Mouse (Mus musculus) intestine, postnatal 0 days (tissue): Measurements from ENCODE around the gene Defb36. TPM values are rescaled to one million over a fixed set of nuclear protein-coding genes. Genes with fewer than 3 reads are reported as not detected.
A peak's percentile ranks its signal among the peaks of the same experiment; 100 is the strongest.

Experiments used
- ATAC-seq: fragments of 200-750 bp; cut with Nextera tagmentation; 2 replicates; pipeline ENCODE4 v1.8.0; 2017; ENCODE audit warnings: mild to moderate bottlenecking, moderate TSS enrichment, moderate library complexity
- H3K27ac ChIP-seq: fragments of 300-500 bp; sonication (generic); 2 replicates; pipeline ENCODE4 v1.5.1; 2014; ENCODE audit warnings: mild to moderate bottlenecking, low read depth, low read length, moderate library complexity
- H3K27me3 ChIP-seq: fragments of 300-500 bp; sonication (generic); replicated peaks from 2 replicates; pipeline ENCODE4 v1.6.1; 2014; ENCODE audit warnings: low read length, mixed read lengths; ENCODE audit not compliant: control insufficient read depth, insufficient read depth
- H3K36me3 ChIP-seq: fragments of 300-500 bp; sonication (generic); 2 replicates; pipeline ENCODE4 v1.6.1; 2014; ENCODE audit warnings: mild to moderate bottlenecking, moderate library complexity; ENCODE audit not compliant: control insufficient read depth, insufficient read depth
- H3K4me1 ChIP-seq: fragments of 300-500 bp; sonication (generic); replicated peaks from 2 replicates; pipeline ENCODE4 v1.6.1; 2014; ENCODE audit warnings: antibody characterized with exemption, low read length, mixed read lengths; ENCODE audit not compliant: control insufficient read depth, insufficient read depth
- H3K4me2 ChIP-seq: fragments of 300-500 bp; sonication (generic); replicated peaks from 2 replicates; pipeline ENCODE4 v1.6.1; 2014; ENCODE audit warnings: low read depth, mild to moderate bottlenecking, moderate library complexity
- H3K4me3 ChIP-seq: fragments of 300-500 bp; sonication (generic); 2 replicates; pipeline ENCODE4 v1.5.1; 2014; ENCODE audit warnings: low read depth, low read length
- H3K9ac ChIP-seq: fragments of 300-500 bp; sonication (generic); 2 replicates; pipeline ENCODE4 v1.6.1; 2014; ENCODE audit warnings: mild to moderate bottlenecking, low read depth, low read length
- H3K9me3 ChIP-seq: fragments of 300-500 bp; sonication (generic); 2 replicates; pipeline ENCODE4 v1.6.1; 2016; ENCODE audit warnings: mixed run types; ENCODE audit not compliant: control insufficient read depth
- CTCF ChIP-seq: sonication (generic); IDR thresholded peaks from 2 replicates; pipeline ENCODE4 v1.5.1; 2016; ENCODE audit warnings: low read depth, mild to moderate bottlenecking, control low read depth, antibody characterized with exemption, moderate library complexity
- WGBS: fragments of 180-500 bp; shearing (Covaris S2); extraction: QIAGEN DNeasy Blood & Tissue Kit; methylation state at CpG from one replicate; pipeline ENCODE4 v1.1.7; 2014; 5-methylcytosine and 5-hydroxymethylcytosine counted together
- polyA plus RNA-seq: library from polyadenylated mRNA; unstranded; fragments of >200 nt; fragmentation: Nextera tagmentation; extraction: Ambion mirVana; gene quantifications from 2 replicates; pipeline ENCODE4 v1.2.1, GENCODE M21; 2015

Defb36 gene
- polyA plus RNA-seq: not detected in 2 replicates

DNA sequence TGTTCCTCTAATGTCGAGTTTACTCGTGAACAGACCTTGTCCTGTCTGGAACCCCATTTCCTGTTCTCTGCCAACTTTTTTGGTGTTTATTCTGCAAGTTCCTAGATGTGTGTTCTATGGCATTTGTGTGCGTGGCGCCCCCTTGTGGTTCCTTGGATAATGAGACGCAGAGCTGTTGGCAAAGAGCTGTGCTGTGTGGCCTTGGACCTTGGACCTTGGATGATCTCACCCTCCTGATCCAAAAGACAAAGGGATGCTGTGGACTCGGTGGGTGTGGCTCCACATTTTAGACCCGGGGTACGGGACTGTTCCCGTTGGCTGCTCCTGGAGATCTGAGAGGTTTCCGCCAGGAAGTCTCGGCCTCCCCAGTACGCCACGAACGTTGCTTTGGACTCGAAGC is at the start of gene Defb36:
Gene Defb36, plus strand, starts transcription at position 271 of the 400 bp plus-strand sequence.
- H3K36me3 ChIP-seq: no peaks in the 10 kb centered on the region
- no peak within 1 kb of the TSS for H3K9ac ChIP-seq
- peak; percentile 61 for ATAC-seq
- WGBS: 83% methylated on average over 15 of the region's 15 CpGs
- H3K27me3 ChIP-seq: no peaks in the 10 kb centered on the region
- no peaks in the 10 kb centered on the region for H3K4me1 ChIP-seq
- no peak within 1 kb of the TSS for H3K4me3 ChIP-seq
- peak; percentile 71 for TF ChIP-seq CTCF
- no peak within 1 kb of the TSS for H3K4me2 ChIP-seq
- H3K9me3 ChIP-seq: no peaks in the 10 kb centered on the region
- no peak within 1 kb of the TSS for H3K27ac ChIP-seq

DNA sequence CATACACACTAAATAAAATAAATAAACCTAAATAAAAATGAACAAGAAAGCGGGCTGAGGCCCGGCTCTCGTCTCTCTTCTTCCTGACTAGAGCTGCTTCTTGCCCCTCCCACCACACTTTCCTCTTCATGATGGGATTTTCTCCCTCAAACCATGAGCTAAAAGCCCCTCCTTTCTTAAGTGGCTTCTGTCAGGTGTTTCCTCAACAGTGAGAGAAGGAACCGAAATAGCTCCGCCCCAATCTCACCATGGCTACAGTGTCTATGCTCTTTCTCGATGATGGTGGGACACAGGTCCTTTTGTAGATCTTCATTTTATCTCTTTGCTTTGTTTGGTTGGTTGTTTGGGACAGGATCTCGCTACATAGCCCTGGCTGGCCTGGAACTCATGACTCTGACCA is 47.5 kb upstream of the Defb36 start:
- 84% methylated on average over 7 of the region's 7 CpGs for WGBS
- H3K36me3 ChIP-seq: no peaks in the 10 kb centered on the region

DNA sequence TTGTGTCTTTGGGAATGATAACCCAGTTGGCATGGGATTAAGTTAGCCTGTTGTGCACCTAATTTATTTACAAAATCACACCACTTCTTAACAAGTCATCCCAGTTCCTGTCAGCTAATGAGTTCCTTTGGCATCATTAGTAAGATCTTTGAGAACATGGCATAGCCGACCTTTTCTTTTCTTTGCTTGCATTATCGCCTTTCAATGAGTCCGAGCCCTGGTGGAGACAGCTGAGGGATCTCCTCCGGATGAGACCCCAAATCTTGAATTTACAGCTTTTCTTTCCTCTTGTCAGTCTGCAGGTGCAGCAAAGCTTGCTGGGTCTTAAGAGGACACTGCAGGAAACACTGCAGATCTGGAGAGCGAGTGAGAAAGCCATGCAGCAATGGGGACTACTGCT is 35.1 kb upstream of the Defb36 start, which contains the start of gene Gm17416:
Gene Gm17416, plus strand, starts transcription at position 301 of the 400 bp plus-strand sequence.
- WGBS: 85% methylated on average over 5 of the region's 5 CpGs
- H3K36me3 ChIP-seq: no peaks in the 10 kb centered on the region
- no peak within 1 kb of the TSS for H3K9ac ChIP-seq
- H3K9me3 ChIP-seq: no peaks in the 10 kb centered on the region
- H3K4me3 ChIP-seq: no peak within 1 kb of the TSS
- no peak for TF ChIP-seq CTCF
- ATAC-seq: no peak
- H3K4me2 ChIP-seq: no peak within 1 kb of the TSS
- H3K4me1 ChIP-seq: no peaks in the 10 kb centered on the region
- no peaks in the 10 kb centered on the region for H3K27me3 ChIP-seq
- no peak within 1 kb of the TSS for H3K27ac ChIP-seq

More for the DNA sequence above, 47.5 kb upstream of the Defb36 start:
- Histone ChIP-seq H3K4me1 (no peaks in the 10 kb centered on the region), H3K4me2 (no peak overlapping the region), H3K9me3 (no peaks in the 10 kb centered on the region), H3K27ac (no peak overlapping the region), H3K27me3 (0 out of 2 replicates have a peak, but pooled peaks cover 3% of the 10 kb centered on the region), H3K9ac (no peak overlapping the region), H3K4me3 (no peak overlapping the region)
- TF ChIP-seq CTCF: no peak
- ATAC-seq: no peak

DNA sequence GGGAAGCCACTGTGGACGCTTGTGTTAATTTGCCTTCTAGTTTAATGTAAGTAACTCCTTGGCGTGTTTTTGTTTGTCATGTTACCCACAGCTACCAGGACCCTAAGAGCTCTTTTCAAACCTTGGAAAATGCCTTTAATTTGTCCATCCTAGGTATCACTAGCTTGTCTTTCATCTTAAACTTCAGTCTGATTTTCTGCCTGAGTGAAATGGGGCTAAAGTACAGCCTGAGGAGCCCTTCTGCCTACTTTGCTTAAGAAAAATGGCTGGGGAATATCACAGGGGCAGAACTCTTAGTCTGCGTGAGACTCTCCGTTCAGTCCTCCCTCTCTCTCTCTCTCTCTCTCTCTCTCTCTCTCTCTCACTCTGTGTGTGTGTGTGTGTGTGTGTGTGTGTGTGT is 34.2 kb upstream of the Defb36 start:
- no peaks in the 10 kb centered on the region for H3K27me3 ChIP-seq
- H3K4me1 ChIP-seq: no peaks in the 10 kb centered on the region
- no peaks in the 10 kb centered on the region for H3K36me3 ChIP-seq
- no peak for TF ChIP-seq CTCF
- 69% methylated on average over 4 of the region's 4 CpGs for WGBS
- no peak overlapping the region for H3K27ac ChIP-seq
- no peak overlapping the region for H3K4me3 ChIP-seq
- no peak overlapping the region for H3K4me2 ChIP-seq
- ATAC-seq: no peak
- H3K9ac ChIP-seq: no peak overlapping the region
- H3K9me3 ChIP-seq: no peaks in the 10 kb centered on the region

DNA sequence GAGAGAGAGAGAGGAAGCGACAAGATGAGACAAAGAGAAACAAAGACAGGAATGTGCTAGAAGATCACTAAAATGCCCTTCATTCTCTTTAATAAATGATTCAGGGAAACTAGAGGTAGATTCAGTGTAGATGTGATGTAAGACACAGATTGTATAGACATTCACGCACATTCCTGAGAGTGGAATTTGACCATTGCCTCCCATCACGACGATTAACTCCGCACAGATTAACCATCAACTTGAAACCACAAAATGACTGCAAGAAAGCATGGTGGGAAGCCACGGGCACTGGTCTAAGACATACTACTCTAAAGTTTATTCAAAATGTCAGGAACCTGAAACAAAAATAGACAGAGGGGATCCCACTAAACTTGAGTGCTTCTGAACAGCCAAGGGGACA is 33.8 kb upstream of the Defb36 start:
- no peak overlapping the region for H3K9ac ChIP-seq
- 34% methylated on average over 6 of the region's 6 CpGs for WGBS
- no peak overlapping the region for H3K4me3 ChIP-seq
- no peak overlapping the region for H3K27ac ChIP-seq
- peak overlapping the region; percentile 17; the same call in 1 of the 2 replicates for H3K4me2 ChIP-seq
- no peak for ATAC-seq
- H3K9me3 ChIP-seq: no peaks in the 10 kb centered on the region
- TF ChIP-seq CTCF: no peak
- H3K27me3 ChIP-seq: no peaks in the 10 kb centered on the region
- H3K4me1 ChIP-seq: no peaks in the 10 kb centered on the region
- H3K36me3 ChIP-seq: no peaks in the 10 kb centered on the region

DNA sequence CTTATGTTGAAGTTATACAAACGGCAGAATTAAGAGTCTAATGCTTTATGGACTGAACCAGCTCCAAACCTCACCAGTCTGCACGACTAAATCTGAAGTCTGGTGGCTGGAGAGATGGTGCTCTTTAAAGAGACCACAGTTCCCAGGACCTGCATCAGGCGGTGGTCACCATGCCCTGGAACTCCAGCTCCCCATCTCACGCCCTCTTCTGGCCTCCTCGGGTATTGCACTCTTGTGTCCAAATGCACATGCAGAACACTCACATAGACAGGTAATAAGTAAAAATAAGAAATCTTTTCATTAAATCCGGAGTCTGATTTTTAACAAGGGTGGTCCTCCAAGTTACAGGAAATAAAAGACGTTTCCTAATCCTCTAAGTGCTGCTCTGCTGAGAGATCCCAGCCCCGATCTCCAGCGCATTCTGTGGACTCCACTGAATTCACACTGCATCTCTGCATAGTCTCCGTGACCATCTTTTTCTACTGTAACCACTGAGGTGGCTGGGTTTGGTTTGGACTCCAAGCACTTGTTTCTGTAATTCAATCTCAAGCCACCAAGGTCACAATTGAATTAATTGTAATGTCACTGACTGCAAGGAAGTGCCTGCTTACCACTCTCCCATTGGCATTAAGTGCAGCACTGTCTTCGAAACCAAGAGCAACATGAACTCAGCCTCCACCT is 31.9 kb upstream of the Defb36 start, which contains the start of gene Defb21:
Gene Defb21, plus strand, starts transcription at position 631 of the 681 bp plus-strand sequence.
- H3K27me3 ChIP-seq: no peaks in the 10 kb centered on the region
- no peaks in the 10 kb centered on the region for H3K9me3 ChIP-seq
- WGBS: 61% methylated on average over 11 of the region's 11 CpGs
- no peak within 1 kb of the TSS for H3K4me2 ChIP-seq
- no peaks in the 10 kb centered on the region for H3K36me3 ChIP-seq
- H3K4me1 ChIP-seq: no peaks in the 10 kb centered on the region
- peak; percentile 56 for TF ChIP-seq CTCF
- H3K27ac ChIP-seq: no peak within 1 kb of the TSS
- no peak within 1 kb of the TSS for H3K4me3 ChIP-seq
- no peak for ATAC-seq
- H3K9ac ChIP-seq: no peak within 1 kb of the TSS
